Mouse (Mus musculus) skeletal muscle tissue, postnatal 0 days (tissue): ENCODE measurements around the gene Gsx2. TPM values are rescaled to one million over a fixed set of nuclear protein-coding genes. Genes with fewer than 3 reads are reported as not detected.

Experiments
- polyA plus RNA-seq: library from polyadenylated mRNA; unstranded; fragments of >200 nt; fragmentation: Nextera tagmentation; extraction: Ambion mirVana; gene quantifications from 2 replicates; pipeline ENCODE4 v1.2.1, GENCODE M21; 2015

Gsx2 gene
- polyA plus RNA-seq = not detected in 2 replicates

GRCm38 (mm10) chr5:75075383-75075941, at the start of gene Gsx2:
Gene Gsx2, plus strand, starts transcription at chr5:75075601.

GRCm38 (mm10) chr5:75044310-75044904, 31.0 kb upstream of the Gsx2 start, which contains the start of gene Chic2:
Gene Chic2, minus strand, starts transcription at chr5:75044774.

Other genes with a start within 250 kb of the Gsx2 start
- gene Chic2, start 30.8 kb upstream of the Gsx2 start, polyA plus RNA-seq = 32.0 and 34.6 TPM in 2 replicates
- 14.7 and 17.2 TPM in 2 replicates for gene Pdgfra, start 76.7 kb downstream of the Gsx2 start, polyA plus RNA-seq